Mouse (Mus musculus): Measurements from ENCODE around the gene Dnajc28. TPM values are rescaled to one million over a fixed set of nuclear protein-coding genes. Genes with fewer than 3 reads are reported as not detected.
A peak's percentile ranks its signal among the peaks of the same experiment; 100 is the strongest.

Dnajc28 gene
- total RNA-seq (2014; rRNA removed), result 3.7 and 6.1 TPM in 2 replicates
- polyA plus RNA-seq (2015; fragmentation: Nextera tagmentation; extraction: Ambion mirVana), result 2.8 and 3.6 TPM in 2 replicates

- TF ChIP-seq CTCF (IDR thresholded peaks at IDR 0.05; ENCODE audit: low read depth), result no peak
- peak within 1 kb of the TSS; percentile 46; the same call in 1 of the 2 replicates for H3K27ac ChIP-seq (ENCODE audit: low read depth, low read length)
- 11% methylated on average over 39 of the region's 39 CpGs for WGBS
Observed at GRCm38 (mm10) chr16:91618511-91619501, at the start of gene Dnajc28. Dnajc28 (minus strand) TSS chr16:91619026.

GRCm38 (mm10) chr16:91663795-91664194, 45.0 kb upstream of the Dnajc28 start:
- TF ChIP-seq CTCF (IDR thresholded peaks at IDR 0.05; ENCODE audit: low read depth), result no peak
- Histone ChIP-seq H3K36me3 (ENCODE audit: insufficient read depth) (peaks cover 68% of the 10 kb centered on the region), H3K27ac (ENCODE audit: low read depth, low read length) (no peak overlapping the region), H3K4me3 (ENCODE audit: low read depth, low read length) (no peak overlapping the region), H3K9ac (no peak overlapping the region), H3K4me1 (ENCODE audit: insufficient read depth) (no peaks in the 10 kb centered on the region), H3K9me3 (ENCODE audit: low read length) (no peaks in the 10 kb centered on the region), H3K27me3 (ENCODE audit: insufficient read depth, low read length) (no peaks in the 10 kb centered on the region), H3K4me2 (ENCODE audit: low read depth) (no peak overlapping the region)
- ATAC-seq, result no peak
- no peak for DNase-seq
- WGBS, result 93% methylated on average over 3 of the region's 3 CpGs

More at GRCm38 (mm10) chr16:91618511-91619501, at the start of gene Dnajc28:
- Histone ChIP-seq H3K9me3 (ENCODE audit: low read length) (no peaks in the 10 kb centered on the region), H3K27me3 (ENCODE audit: insufficient read depth, low read length) (no peaks in the 10 kb centered on the region), H3K9ac (peak within 1 kb of the TSS; percentile 71), H3K4me1 (ENCODE audit: insufficient read depth) (peaks cover 4% of the 10 kb centered on the region), H3K4me3 (ENCODE audit: low read depth, low read length) (peak within 1 kb of the TSS; percentile 69), H3K4me2 (ENCODE audit: low read depth) (peak within 1 kb of the TSS; percentile 72), H3K36me3 (ENCODE audit: insufficient read depth) (peaks cover 34% of the 10 kb centered on the region)
- ATAC-seq (peak; percentile 96), DNase-seq (peak; percentile 86)

- TF ChIP-seq CTCF (IDR thresholded peaks at IDR 0.05; ENCODE audit: low read depth), result no peak
- no peaks in the 10 kb centered on the region for H3K27me3 ChIP-seq (ENCODE audit: insufficient read depth, low read length)
- no peak overlapping the region for H3K27ac ChIP-seq (ENCODE audit: low read depth, low read length)
- no peaks in the 10 kb centered on the region for H3K9me3 ChIP-seq (ENCODE audit: low read length)
- no peak overlapping the region for H3K9ac ChIP-seq
- no peaks in the 10 kb centered on the region for H3K4me1 ChIP-seq (ENCODE audit: insufficient read depth)
- no peak for ATAC-seq
- H3K36me3 ChIP-seq (ENCODE audit: insufficient read depth), result peaks cover 81% of the 10 kb centered on the region
- no peak overlapping the region for H3K4me3 ChIP-seq (ENCODE audit: low read depth, low read length)
- whole genome bisulfite sequencing, result 91% methylated on average over 16 of the region's 16 CpGs
- DNase-seq, result no peak
- H3K4me2 ChIP-seq (ENCODE audit: low read depth), result no peak overlapping the region
Observed at GRCm38 (mm10) chr16:91662336-91662735, 43.5 kb upstream of the Dnajc28 start.

- DNase-seq, result no peak
- no peak overlapping the region for H3K4me2 ChIP-seq (ENCODE audit: low read depth)
- H3K4me1 ChIP-seq (ENCODE audit: insufficient read depth), result no peaks in the 10 kb centered on the region
- WGBS, result 16% methylated on average over 1 of the region's 1 CpGs
- no peak for TF ChIP-seq CTCF (IDR thresholded peaks at IDR 0.05; ENCODE audit: low read depth)
- no peak overlapping the region for H3K27ac ChIP-seq (ENCODE audit: low read depth, low read length)
- H3K9ac ChIP-seq, result no peak overlapping the region
- no peaks in the 10 kb centered on the region for H3K27me3 ChIP-seq (ENCODE audit: insufficient read depth, low read length)
- H3K4me3 ChIP-seq (ENCODE audit: low read depth, low read length), result no peak overlapping the region
- ATAC-seq, result no peak
- peaks cover 82% of the 10 kb centered on the region for H3K36me3 ChIP-seq (ENCODE audit: insufficient read depth)
- no peaks in the 10 kb centered on the region for H3K9me3 ChIP-seq (ENCODE audit: low read length)
Observed at GRCm38 (mm10) chr16:91661397-91661796, 42.6 kb upstream of the Dnajc28 start.

GRCm38 (mm10) chr16:91659798-91660197, 41.0 kb upstream of the Dnajc28 start:
- Histone ChIP-seq H3K9ac (no peak overlapping the region), H3K27ac (ENCODE audit: low read depth, low read length) (no peak overlapping the region), H3K4me3 (ENCODE audit: low read depth, low read length) (no peak overlapping the region), H3K9me3 (ENCODE audit: low read length) (no peaks in the 10 kb centered on the region), H3K4me2 (ENCODE audit: low read depth) (no peak overlapping the region), H3K4me1 (ENCODE audit: insufficient read depth) (no peaks in the 10 kb centered on the region), H3K36me3 (ENCODE audit: insufficient read depth) (peaks cover 82% of the 10 kb centered on the region), H3K27me3 (ENCODE audit: insufficient read depth, low read length) (no peaks in the 10 kb centered on the region)
- TF ChIP-seq CTCF (IDR thresholded peaks at IDR 0.05; ENCODE audit: low read depth), result no peak
- DNase-seq, result no peak
- WGBS, result 97% methylated on average over 20 of the region's 20 CpGs
- no peak for ATAC-seq

GRCm38 (mm10) chr16:91658471-91658870, 39.6 kb upstream of the Dnajc28 start:
- H3K4me3 ChIP-seq (ENCODE audit: low read depth, low read length), result no peak overlapping the region
- no peak for TF ChIP-seq CTCF (IDR thresholded peaks at IDR 0.05; ENCODE audit: low read depth)
- peaks cover 81% of the 10 kb centered on the region for H3K36me3 ChIP-seq (ENCODE audit: insufficient read depth)
- no peaks in the 10 kb centered on the region for H3K4me1 ChIP-seq (ENCODE audit: insufficient read depth)
- no peaks in the 10 kb centered on the region for H3K27me3 ChIP-seq (ENCODE audit: insufficient read depth, low read length)
- H3K9me3 ChIP-seq (ENCODE audit: low read length), result no peaks in the 10 kb centered on the region
- H3K9ac ChIP-seq, result no peak overlapping the region
- 97% methylated on average over 5 of the region's 5 CpGs for WGBS
- no peak overlapping the region for H3K4me2 ChIP-seq (ENCODE audit: low read depth)
- DNase-seq, result no peak
- H3K27ac ChIP-seq (ENCODE audit: low read depth, low read length), result no peak overlapping the region
- no peak for ATAC-seq

GRCm38 (mm10) chr16:91657285-91657684, 38.5 kb upstream of the Dnajc28 start:
- WGBS, result 98% methylated on average over 17 of the region's 17 CpGs
- no peak for ATAC-seq
- H3K4me3 ChIP-seq (ENCODE audit: low read depth, low read length), result no peak overlapping the region

More at GRCm38 (mm10) chr16:91657285-91657684, 38.5 kb upstream of the Dnajc28 start:
- Histone ChIP-seq H3K36me3 (ENCODE audit: insufficient read depth) (peaks cover 77% of the 10 kb centered on the region), H3K27me3 (ENCODE audit: insufficient read depth, low read length) (no peaks in the 10 kb centered on the region), H3K9ac (no peak overlapping the region), H3K27ac (ENCODE audit: low read depth, low read length) (no peak overlapping the region), H3K9me3 (ENCODE audit: low read length) (no peaks in the 10 kb centered on the region), H3K4me2 (ENCODE audit: low read depth) (no peak overlapping the region), H3K4me1 (ENCODE audit: insufficient read depth) (no peaks in the 10 kb centered on the region)
- no peak for TF ChIP-seq CTCF (IDR thresholded peaks at IDR 0.05; ENCODE audit: low read depth)
- no peak for DNase-seq

All from forebrain, postnatal 0 days (tissue).